Mouse (Mus musculus) frontal cortex, postnatal 14 days (tissue): Measurements from ENCODE around the gene Ube2f.

ENCODE experiments used
- DNase-seq, 2 experiments: peaks; one replicate each; pipeline ENCODE4 v3.0.0; 2022; ENCODE audit warnings: low spot score in 2 of 2

Ube2f gene

DNA sequence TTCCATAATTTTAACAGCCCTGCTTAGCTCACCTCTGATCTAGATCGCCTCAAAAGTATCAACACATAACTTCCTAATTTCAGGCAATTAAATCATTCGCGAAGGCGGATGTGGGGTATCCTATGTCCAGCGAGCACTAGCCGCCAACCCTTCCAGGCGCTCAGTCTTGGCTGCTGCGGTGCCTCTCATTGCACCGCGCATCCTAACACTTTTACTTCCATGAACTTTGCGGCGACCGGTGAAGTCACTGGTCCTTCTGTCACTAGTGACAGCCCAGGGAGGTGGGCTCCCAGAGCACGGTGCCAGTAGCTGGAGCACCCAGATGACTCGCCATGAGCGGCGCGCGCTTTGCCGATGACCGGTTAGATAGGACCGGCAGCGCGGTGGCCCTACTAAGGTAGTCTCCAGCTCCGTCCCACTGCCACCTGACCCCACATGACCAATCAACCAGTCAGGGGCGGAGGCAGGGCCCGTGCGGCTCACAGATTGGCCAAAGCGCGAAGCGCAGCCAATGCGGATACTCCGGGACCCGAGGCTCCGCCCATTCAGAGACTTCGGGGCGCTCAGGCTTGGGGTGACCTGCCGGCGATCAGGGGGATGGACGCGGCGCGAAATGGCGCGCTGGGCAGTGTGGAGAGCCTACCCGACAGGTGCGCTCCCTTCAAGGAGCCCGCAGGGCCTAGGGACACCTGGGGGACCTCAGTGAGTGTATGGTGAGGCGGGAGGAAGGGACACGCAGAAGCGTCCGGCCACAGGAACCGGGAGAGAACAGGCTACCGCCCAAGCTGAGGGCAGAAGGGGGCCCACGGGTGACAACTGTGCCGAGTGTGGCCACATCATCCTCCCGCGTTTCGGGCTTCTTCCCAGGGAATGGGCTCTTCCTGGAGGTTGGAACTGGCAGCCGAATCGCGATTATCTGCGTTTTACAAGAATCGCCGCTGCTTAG lies 48.0 kb downstream of the Ube2f start, which contains the start of gene Scly:
Gene Scly, plus strand, starts transcription at position 540 of the 946 bp plus-strand sequence.
- DNase-seq = peak; percentile 93 to 96

- DNase-seq = no peak
These were observed 49.1 kb downstream of the Ube2f start for GRCm38 (mm10) chr1:91299026-91299706.

GRCm38 (mm10) chr1:91299707-91300426 lies 49.8 kb downstream of the Ube2f start:
- DNase-seq = no peak

- no peak for DNase-seq
These were observed 51.3 kb downstream of the Ube2f start for GRCm38 (mm10) chr1:91301206-91301920.

DNA sequence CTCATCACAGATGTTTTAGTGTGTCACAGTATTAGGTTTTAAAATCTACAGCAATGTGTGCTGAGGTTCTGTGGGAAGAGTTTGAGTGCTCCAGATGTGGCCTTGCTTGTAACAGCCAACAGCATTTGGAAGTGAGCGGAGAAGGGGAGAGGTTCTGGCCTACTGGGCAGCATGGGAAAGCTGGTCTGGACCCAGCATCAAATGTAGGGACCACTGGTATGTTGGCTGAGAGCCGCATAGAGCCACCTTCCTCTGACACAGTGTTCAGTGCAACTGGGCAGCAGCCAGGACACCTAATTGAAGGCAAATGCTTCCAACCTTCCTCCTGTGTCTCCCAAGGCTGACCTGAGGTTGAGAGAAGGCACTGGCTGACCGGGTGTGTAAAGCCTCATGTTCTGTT lies 51.9 kb downstream of the Ube2f start:
- no peak for DNase-seq

- no peak for DNase-seq
These were observed 54.5 kb downstream of the Ube2f start for GRCm38 (mm10) chr1:91304621-91305020.

DNA sequence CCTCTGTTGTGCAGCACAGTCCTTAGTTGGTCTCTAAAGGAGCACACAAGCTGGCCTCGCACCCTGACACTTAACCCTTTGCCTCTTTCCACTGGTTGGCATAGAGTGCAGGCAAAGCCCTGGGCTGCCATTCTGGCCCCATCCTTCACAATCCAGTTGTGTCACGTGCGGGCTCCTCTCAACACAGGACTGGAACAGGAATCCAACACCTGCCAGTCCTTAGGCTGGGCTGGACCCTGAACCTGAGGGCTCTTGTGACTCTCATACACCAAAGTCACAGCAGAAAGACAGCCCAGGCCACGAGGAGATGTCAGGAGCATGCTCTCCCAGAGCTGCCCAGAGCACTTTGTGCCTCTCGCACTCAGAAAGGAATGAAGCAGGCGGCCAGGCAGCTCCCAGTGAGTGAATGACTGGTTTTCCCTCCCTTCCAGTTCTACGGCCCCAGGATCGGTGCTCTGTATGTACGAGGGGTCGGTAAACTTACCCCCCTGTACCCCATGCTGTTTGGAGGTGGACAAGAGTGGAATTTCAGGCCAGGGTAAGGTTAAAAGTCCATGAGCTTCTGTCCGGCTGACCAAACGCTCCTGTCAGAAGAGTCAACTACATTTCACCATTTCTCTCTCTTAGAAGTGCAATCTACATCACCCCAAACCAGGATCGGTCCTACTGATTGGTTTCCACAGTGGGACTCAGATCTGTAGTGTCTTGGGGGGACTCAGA lies 59.4 kb downstream of the Ube2f start:
- DNase-seq = no peak

- DNase-seq = no peak
These were observed 62.2 kb downstream of the Ube2f start for GRCm38 (mm10) chr1:91312273-91312672.

DNA sequence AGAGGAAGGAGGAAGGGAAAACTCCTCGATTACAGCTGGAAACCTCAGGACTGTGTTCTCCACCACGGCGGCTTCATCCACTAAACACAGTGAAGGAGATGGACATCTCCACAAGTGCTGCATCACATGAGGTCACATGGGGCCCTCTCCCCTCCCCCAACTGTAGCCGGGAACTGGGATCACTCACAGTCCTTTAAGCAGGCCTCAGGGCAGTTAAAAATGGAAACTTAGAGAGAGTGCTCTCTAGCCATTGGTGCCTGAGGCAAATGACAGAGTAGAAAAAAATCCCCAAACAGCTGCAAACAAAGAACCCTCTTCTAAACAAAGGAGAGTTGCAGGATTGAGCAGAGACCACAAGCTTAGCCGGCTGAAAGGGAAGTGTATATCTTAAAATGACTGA lies 63.1 kb downstream of the Ube2f start:
- no peak for DNase-seq

GRCm38 (mm10) chr1:91317656-91318055 lies 67.6 kb downstream of the Ube2f start:
- no peak for DNase-seq

DNA sequence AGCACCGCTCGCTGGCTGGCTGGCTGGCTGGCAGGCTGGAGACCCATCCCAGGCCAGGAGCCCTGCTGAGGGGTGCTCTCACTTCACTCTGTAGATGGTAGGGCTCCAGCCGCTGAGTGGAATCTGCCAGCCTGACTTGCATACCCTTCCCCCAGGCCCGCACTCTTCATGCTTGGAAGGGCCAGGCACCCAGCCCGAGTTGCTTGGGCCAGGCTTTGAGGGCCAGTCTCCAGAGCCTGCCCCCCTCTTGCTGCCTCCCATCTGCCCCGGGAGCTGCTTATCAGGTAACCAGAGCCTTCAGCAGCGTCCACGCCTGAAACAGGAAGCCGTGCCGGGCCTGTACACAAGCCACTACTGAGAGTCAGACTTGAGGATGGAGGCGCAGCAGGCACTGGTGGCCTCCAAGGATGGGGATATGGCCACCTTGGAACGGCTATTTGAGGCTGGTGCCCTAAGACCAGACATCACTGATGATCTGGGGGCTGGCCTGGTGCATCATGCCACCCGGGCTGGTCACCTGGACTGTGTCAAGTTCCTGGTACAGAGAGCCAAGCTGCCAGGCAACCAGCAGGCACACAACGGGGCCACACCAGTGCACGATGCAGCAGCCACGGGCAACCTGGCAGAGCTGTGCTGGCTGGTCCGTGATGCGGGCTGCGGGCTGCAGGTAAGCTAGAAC lies 71.8 kb downstream of the Ube2f start, which contains the start of gene Espnl:
Gene Espnl, plus strand, starts transcription at position 316 of the 679 bp plus-strand sequence.
- DNase-seq = no peak

DNA sequence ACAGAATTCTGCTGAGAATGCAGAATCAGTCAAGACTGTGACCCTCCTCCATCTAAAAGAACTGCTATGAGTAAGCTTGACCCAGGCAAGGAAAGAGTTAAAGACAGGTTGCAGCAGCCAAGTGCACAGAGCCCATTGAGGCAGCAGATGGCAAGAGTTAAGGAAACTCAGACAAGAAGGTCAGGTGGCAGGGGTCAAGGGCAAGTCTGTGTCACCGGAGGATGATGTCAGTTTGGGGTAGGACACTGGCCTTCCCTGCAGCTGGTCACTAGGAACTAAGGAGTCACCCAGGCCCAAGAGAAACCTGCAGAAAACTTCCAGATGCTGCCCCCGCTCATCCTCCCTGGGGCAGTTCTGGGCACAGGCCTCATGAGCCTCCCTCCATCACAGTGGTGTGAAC lies 74.5 kb downstream of the Ube2f start:
- DNase-seq = no peak

GRCm38 (mm10) chr1:91325488-91326042 lies 75.5 kb downstream of the Ube2f start:
- DNase-seq = no peak

DNA sequence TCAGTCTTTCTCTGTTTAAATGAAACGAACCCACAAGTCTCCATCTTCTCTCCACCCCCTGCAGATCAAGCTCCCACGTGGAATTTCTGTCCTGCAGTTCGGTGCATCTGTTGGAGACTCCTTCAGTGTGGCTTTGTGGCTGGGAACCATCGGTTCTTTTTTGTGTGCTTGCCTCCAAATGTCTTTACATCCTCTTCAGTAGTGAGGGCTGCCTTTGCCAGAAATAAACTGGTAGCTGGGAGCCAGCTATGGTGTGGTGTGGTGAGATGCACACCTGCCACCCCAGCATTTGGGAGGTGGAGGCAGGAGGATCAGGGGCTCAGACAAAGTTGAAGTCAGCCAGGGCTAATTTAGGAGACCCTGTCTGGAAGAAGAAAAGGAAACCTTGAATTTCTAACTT lies 82.0 kb downstream of the Ube2f start:
- peak in 1 of 2 experiments; percentile 15 for DNase-seq

GRCm38 (mm10) chr1:91333582-91333981 lies 83.5 kb downstream of the Ube2f start:
- no peak for DNase-seq

DNA sequence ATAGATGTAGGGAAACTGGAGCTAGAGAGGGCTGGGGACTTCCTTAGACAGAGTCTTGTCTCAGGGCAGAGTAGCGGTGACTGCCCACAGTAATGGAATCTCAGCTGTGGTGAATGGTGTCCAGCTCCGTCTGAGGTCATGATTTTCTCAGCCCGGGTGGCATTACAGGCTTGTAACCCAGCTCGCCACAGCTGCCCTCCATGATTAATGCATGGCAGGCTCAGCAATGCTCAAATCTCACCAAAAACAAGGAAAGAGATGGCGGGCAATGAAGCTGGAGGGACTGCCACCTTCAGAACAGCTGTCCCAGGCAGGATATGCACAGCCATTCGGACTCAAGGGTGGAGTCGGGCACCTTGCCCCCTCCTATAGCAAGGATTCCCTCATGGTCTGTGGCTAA lies 87.3 kb downstream of the Ube2f start:
- no peak for DNase-seq
